Mouse (Mus musculus): ENCODE data around the gene Htr7.

Htr7 gene

GRCm38 (mm10) chr19:35957656-35958055 lies 99.7 kb downstream of the Htr7 start:
- DNase-seq (ENCODE audit: low spot score in 2 of 2), result no peak

GRCm38 (mm10) chr19:35955698-35956097 lies 101.6 kb downstream of the Htr7 start:
- no peak for DNase-seq (ENCODE audit: low spot score in 2 of 2)

GRCm38 (mm10) chr19:35949888-35950287 lies 107.4 kb downstream of the Htr7 start:
- no peak for DNase-seq (ENCODE audit: low spot score in 2 of 2)

- no peak for DNase-seq (ENCODE audit: low spot score in 2 of 2)
These were observed 132.3 kb downstream of the Htr7 start for GRCm38 (mm10) chr19:35924961-35925495.

- DNase-seq (ENCODE audit: low spot score in 2 of 2), result no peak
These were observed 132.9 kb downstream of the Htr7 start for GRCm38 (mm10) chr19:35924418-35924817.

Measured in urinary bladder, postnatal 4 days (tissue).